Comparison of ENCODE assay signal across 26 mouse cellular contexts in genomic region chr7:139845101-139845500, GRCm38 (mm10). TPM values are rescaled to one million over a fixed set of nuclear protein-coding genes. Genes with fewer than 3 reads are reported as not detected.
DNase-seq lines count a peak whose midpoint lies in the region; ATAC-seq and TF ChIP-seq lines count a peak whose summit lies in the region.
"Had no signal": no experiment of that assay in that cellular context is flagged by ENCODE, and none has a peak within 500 bp of the region (broad histone marks: within the 10 kb centered on the region; RNA-seq: fewer than 3 reads in every experiment).

No protein-coding gene starts in this region.

- no peaks in the 10 kb centered on the region for H3K9me3 ChIP-seq in neural tube, embryonic 15.5 days (replicated peaks)
- H3K9me3 ChIP-seq: forebrain, embryonic 10.5 days; forebrain, embryonic 13.5 days; heart, embryonic 12.5 days; heart, embryonic 15.5 days had no signal

- no peaks in the 10 kb centered on the region for H3K27me3 ChIP-seq in neural tube, embryonic 15.5 days (replicated peaks)
- H3K27me3 ChIP-seq: forebrain, embryonic 13.5 days; heart, embryonic 15.5 days had no signal

- H3K27ac ChIP-seq in left cerebral cortex, adult 2 months, result no peak overlapping the region
- H3K27ac ChIP-seq in neural tube, embryonic 15.5 days (replicated peaks), result no peak overlapping the region
- H3K27ac ChIP-seq: forebrain, embryonic 10.5 days; forebrain, embryonic 13.5 days; heart, embryonic 15.5 days; hindbrain, embryonic 10.5 days; hindbrain, embryonic 14.5 days had no signal

- peak; percentile 35 for TF ChIP-seq CTCF in left cerebral cortex, adult 2 months (IDR thresholded peaks at IDR 0.05)

- 82% methylated on average over 2 of the region's 2 CpGs for WGBS in neural tube, embryonic 15.5 days

- peaks cover 7% of the 10 kb centered on the region for H3K36me3 ChIP-seq in neural tube, embryonic 15.5 days
- H3K36me3 ChIP-seq: forebrain, embryonic 10.5 days; heart, embryonic 12.5 days; heart, embryonic 15.5 days had no signal

- H3K4me1 ChIP-seq in neural tube, embryonic 15.5 days, result peaks cover 28% of the 10 kb centered on the region
- H3K4me1 ChIP-seq: heart, embryonic 15.5 days had no signal

- H3K4me3 ChIP-seq in left cerebral cortex, adult 2 months, result no peak overlapping the region
- H3K4me3 ChIP-seq in neural tube, embryonic 15.5 days (replicated peaks), result no peak overlapping the region
- H3K4me3 ChIP-seq: forebrain, embryonic 10.5 days; forebrain, embryonic 13.5 days; heart, embryonic 12.5 days; heart, embryonic 15.5 days; hindbrain, embryonic 10.5 days had no signal

- H3K9ac ChIP-seq in neural tube, embryonic 15.5 days (replicated peaks), result no peak overlapping the region
- H3K9ac ChIP-seq: forebrain, embryonic 13.5 days; heart, embryonic 12.5 days; heart, embryonic 15.5 days; hindbrain, embryonic 14.5 days had no signal

- DNase-seq in frontal cortex, postnatal 10 days (ENCODE audit: low spot score in 2 of 2), result no peak
- no peak for DNase-seq in left cerebral cortex, adult 2 months (ENCODE audit: extremely low spot score in 1 of 2, low spot score in 2 of 2)
- DNase-seq in left cerebral cortex, postnatal 14 days (ENCODE audit: low spot score in 2 of 2), result no peak
- DNase-seq in brain, adult 2 months (ENCODE audit: low read depth, low spot score), result peak; percentile 44
- DNase-seq: adrenal gland, adult 2 months; adrenal gland, postnatal 14 days; B cell, adult 2 months; cerebellum, adult 11-12 months; cerebellum, adult 8-10 months; cerebellum, postnatal 10 days; cerebellum, postnatal 36 days; gastrocnemius, postnatal 25 days; heart, adult 18-20 months; heart, postnatal 10 days; heart, postnatal 36 days had no signal

- no peak overlapping the region for H3K4me2 ChIP-seq in neural tube, embryonic 15.5 days
- H3K4me2 ChIP-seq: forebrain, embryonic 13.5 days; heart, embryonic 12.5 days; heart, embryonic 15.5 days; hindbrain, embryonic 14.5 days had no signal

- peak; percentile 48; the same call in 1 of the 2 replicates for ATAC-seq in frontal cortex, adult (ENCODE audit: low TSS enrichment)
- ATAC-seq in neural tube, embryonic 15.5 days (ENCODE audit: low FRiP score), result no peak
- ATAC-seq: forebrain, embryonic 13.5 days; intestine, postnatal 0 days had no signal

- intact Hi-C loops in left cerebral cortex, adult 2 months (cut with DNase I), result no loop called here
- intact Hi-C loops in left cerebral cortex, postnatal 14 days (cut with DNase I), result no loop called here

RNA-seq across cellular contexts. Expression of gene Adgra1, which starts 11.1 kb away (rescaled TPM):
- 10 to 100 TPM; 59.2 to 61.7 TPM for total RNA-seq in left cerebral cortex, adult 2 months (2021)
- total RNA-seq in left cerebral cortex, postnatal 14 days (2021), result 10 to 100 TPM; 49.5 to 63.6 TPM
- polyA plus RNA-seq in neural tube, embryonic 15.5 days (2015; fragmentation: Nextera tagmentation; extraction: Ambion mirVana), result 31.1 and 34.1 TPM in 2 replicates
- total RNA-seq: gastrocnemius, adult 8-10 months; heart, postnatal 10 days; heart, postnatal 36 days; MEL had no signal
- polyA plus RNA-seq: heart, embryonic 15.5 days had no signal

RNA-seq across cellular contexts. Expression of gene Kndc1, which starts 49.4 kb away (rescaled TPM):
- 10 to 100 TPM; 77.7 to 80.4 TPM for total RNA-seq in left cerebral cortex, adult 2 months (2021)
- total RNA-seq in left cerebral cortex, postnatal 14 days (2021), result 10 to 100 TPM; 41.1 to 52.5 TPM
- polyA plus RNA-seq in neural tube, embryonic 15.5 days (2015; fragmentation: Nextera tagmentation; extraction: Ambion mirVana), result 12.5 and 15.5 TPM in 2 replicates
- total RNA-seq: gastrocnemius, postnatal 25 days; heart, postnatal 10 days; heart, postnatal 36 days; MEL had no signal
